Mouse (Mus musculus): ENCODE data around the gene Psrc1. TPM values are rescaled to one million over a fixed set of nuclear protein-coding genes. Genes with fewer than 3 reads are reported as not detected.

Psrc1 gene
- polyA plus RNA-seq, 2 experiments from 2014 or later: 1.7 to 3.4 TPM

- peak; percentile 99 for ATAC-seq
Observed at GRCm38 (mm10) chr3:108389111-108389545, 5.5 kb downstream of the Psrc1 start.

- ATAC-seq: no peak
Observed at GRCm38 (mm10) chr3:108392299-108392698, 8.7 kb downstream of the Psrc1 start.

- no peak for ATAC-seq
Observed at GRCm38 (mm10) chr3:108392793-108393192, 9.2 kb downstream of the Psrc1 start.

- ATAC-seq: no peak
Observed at GRCm38 (mm10) chr3:108398281-108398680, 14.6 kb downstream of the Psrc1 start.

- no peak for ATAC-seq
Observed at GRCm38 (mm10) chr3:108400442-108400841, 16.8 kb downstream of the Psrc1 start.

GRCm38 (mm10) chr3:108401692-108402527, 18.3 kb downstream of the Psrc1 start:
- peak; percentile 100 for ATAC-seq

GRCm38 (mm10) chr3:108402528-108402920, 18.9 kb downstream of the Psrc1 start:
- no peak for ATAC-seq

GRCm38 (mm10) chr3:108405536-108406305, 22.1 kb downstream of the Psrc1 start:
- ATAC-seq: no peak

GRCm38 (mm10) chr3:108406306-108406885, 22.8 kb downstream of the Psrc1 start:
- no peak for ATAC-seq

- no peak for ATAC-seq
Observed at GRCm38 (mm10) chr3:108408517-108409008, 24.9 kb downstream of the Psrc1 start.

- no peak for ATAC-seq
Observed at GRCm38 (mm10) chr3:108409656-108410358, 26.2 kb downstream of the Psrc1 start.

- ATAC-seq: no peak
Observed at GRCm38 (mm10) chr3:108410359-108410714, 26.7 kb downstream of the Psrc1 start.

- ATAC-seq: no peak
Observed at GRCm38 (mm10) chr3:108411026-108411753, 27.6 kb downstream of the Psrc1 start.

GRCm38 (mm10) chr3:108411754-108412121, 28.1 kb downstream of the Psrc1 start:
- no peak for ATAC-seq

- ATAC-seq: no peak
Observed at GRCm38 (mm10) chr3:108413634-108414360, 30.2 kb downstream of the Psrc1 start.

GRCm38 (mm10) chr3:108414857-108415830, 31.5 kb downstream of the Psrc1 start, which contains the start of gene Celsr2:
Celsr2 (minus strand) TSS chr3:108415552.
- ATAC-seq: peak; percentile 33

- peak; percentile 97 for ATAC-seq
Observed at GRCm38 (mm10) chr3:108415831-108416223, 32.2 kb downstream of the Psrc1 start.

GRCm38 (mm10) chr3:108423006-108423405, 39.4 kb downstream of the Psrc1 start:
- no peak for ATAC-seq
